Mouse (Mus musculus) myocyte (in vitro differentiated cells): ENCODE measurements around the gene Mad1l1. TPM values are rescaled to one million over a fixed set of nuclear protein-coding genes. Genes with fewer than 3 reads are reported as not detected.
"Not testable (repeated sequence)": the region's sequence is repeated elsewhere in the genome, so short reads cannot be mapped to it uniquely, and the experiment has no call there.

Source experiments
- H3K27me3 ChIP-seq: one replicate; pipeline ENCODE4 v1.6.1; 2011; ENCODE audit not compliant: control insufficient read depth, insufficient read depth, insufficient read length
- H3K36me3 ChIP-seq: one replicate; pipeline ENCODE4 v1.6.1; 2011; ENCODE audit not compliant: control insufficient read depth, insufficient read depth
- H3K4me2 ChIP-seq: one replicate; pipeline ENCODE4 v1.6.1; 2011; ENCODE audit warnings: low read depth, control low read depth
- H3K4me3 ChIP-seq: one replicate; pipeline ENCODE4 v1.5.1; 2011; ENCODE audit warnings: mild to moderate bottlenecking, control low read depth, moderate library complexity
- H3K79me2 ChIP-seq: one replicate; pipeline ENCODE4 v1.6.1; 2011; ENCODE audit not compliant: control insufficient read depth, insufficient read depth
- H3ac ChIP-seq: one replicate; pipeline ENCODE4 v1.6.1; 2011; ENCODE audit not compliant: control insufficient read depth, insufficient read length
- CEBPB ChIP-seq: IDR thresholded peaks from 2 replicates; pipeline ENCODE4 v1.6.1; 2011; ENCODE audit warnings: mild to moderate bottlenecking, moderate library complexity; ENCODE audit not compliant: poor library complexity, insufficient read depth, severe bottlenecking
- E2F4 ChIP-seq: IDR thresholded peaks from one replicate; pipeline ENCODE4 v1.6.1; 2011; ENCODE audit warnings: mild to moderate bottlenecking, control low read depth, moderate library complexity; ENCODE audit not compliant: insufficient read depth
- MAX ChIP-seq: IDR thresholded peaks from one replicate; pipeline ENCODE4 v1.6.1; 2011; ENCODE audit warnings: low read depth, mild to moderate bottlenecking, control low read depth
- MYOD1 ChIP-seq, 3 experiments: IDR thresholded peaks; one replicate each; pipeline ENCODE4 v1.6.1; 2011; ENCODE audit warnings: control low read depth in 2 of 3, low read depth in 2 of 3, mild to moderate bottlenecking in 2 of 3, moderate library complexity in 1 of 3; ENCODE audit not compliant: insufficient read length in 2 of 3, control insufficient read depth in 1 of 3
- MYOG ChIP-seq, 3 experiments: IDR thresholded peaks; one replicate each; pipeline ENCODE4 v1.6.1; 2011; ENCODE audit warnings: control low read depth in 2 of 3, low read depth in 2 of 3, mild to moderate bottlenecking in 2 of 3; ENCODE audit not compliant: insufficient read length in 2 of 3, control insufficient read depth in 1 of 3, insufficient read depth in 1 of 3
- POLR2A ChIP-seq: IDR thresholded peaks from one replicate; pipeline ENCODE4 v1.6.1; 2011; ENCODE audit warnings: low read depth, mild to moderate bottlenecking, control low read depth, moderate library complexity; ENCODE audit not compliant: insufficient read length
- POLR2AphosphoS2 ChIP-seq: IDR thresholded peaks from one replicate; pipeline ENCODE4 v1.6.1; 2011; ENCODE audit warnings: low read depth, control low read depth; ENCODE audit not compliant: insufficient read length
- REST ChIP-seq: IDR thresholded peaks from one replicate; pipeline ENCODE4 v1.6.1; 2011; ENCODE audit warnings: mild to moderate bottlenecking, control low read depth, moderate library complexity; ENCODE audit not compliant: insufficient read depth, insufficient read length
- SRF ChIP-seq: IDR thresholded peaks from one replicate; pipeline ENCODE4 v1.6.1; 2011; ENCODE audit warnings: low read depth; ENCODE audit not compliant: control insufficient read depth, insufficient read length
- TCF12 ChIP-seq: IDR thresholded peaks from one replicate; pipeline ENCODE4 v1.6.1; 2011; ENCODE audit warnings: mild to moderate bottlenecking, control low read depth; ENCODE audit not compliant: poor library complexity, insufficient read depth, severe bottlenecking
- TCF3 ChIP-seq: IDR thresholded peaks from one replicate; pipeline ENCODE4 v1.6.1; 2011; ENCODE audit warnings: low read depth, control low read depth; ENCODE audit not compliant: insufficient read length
- USF1 ChIP-seq: IDR thresholded peaks from one replicate; pipeline ENCODE4 v1.6.1; 2011; ENCODE audit warnings: low read depth, mild to moderate bottlenecking, control low read depth, moderate library complexity
- polyA plus RNA-seq: library from polyadenylated mRNA; unstranded; fragments of >200 nt; fragmentation: generic; extraction: Trizol; gene quantifications from one replicate; pipeline ENCODE4 v1.2.1, GENCODE M21; 2012; ENCODE audit warnings: missing spikeins

The Mad1l1 gene
- polyA plus RNA-seq, 1 experiment = 35.6 TPM

GRCm38 (mm10) chr5:140007656-140008522, 313.5 kb downstream of the Mad1l1 start:
- no peak overlapping the region for H3K4me2 ChIP-seq
- H3K4me3 ChIP-seq = no peak overlapping the region
- no peaks in the 10 kb centered on the region for H3K79me2 ChIP-seq
- no peaks in the 10 kb centered on the region for H3K27me3 ChIP-seq
- no peak for TF ChIP-seq CEBPB
- no peak for TF ChIP-seq SRF
- no peak for TF ChIP-seq MYOD1 (IDR thresholded peaks at IDR 0.05; ENCODE audit: control insufficient read depth in 1 of 3, insufficient read length in 2 of 3, low read depth in 2 of 3)
- no peak for TF ChIP-seq MYOG (IDR thresholded peaks at IDR 0.05; ENCODE audit: control insufficient read depth in 1 of 3, insufficient read depth in 1 of 3, insufficient read length in 2 of 3, low read depth in 2 of 3)
- TF ChIP-seq POLR2A = no peak
- TF ChIP-seq POLR2AphosphoS2 = no peak
- no peak for TF ChIP-seq REST
- TF ChIP-seq TCF3 = no peak
- no peak for TF ChIP-seq USF1
- no peak for TF ChIP-seq E2F4
- no peak for TF ChIP-seq TCF12
- no peak for TF ChIP-seq MAX
- H3K36me3 ChIP-seq = no peaks in the 10 kb centered on the region
- no peak overlapping the region for H3ac ChIP-seq

DNA sequence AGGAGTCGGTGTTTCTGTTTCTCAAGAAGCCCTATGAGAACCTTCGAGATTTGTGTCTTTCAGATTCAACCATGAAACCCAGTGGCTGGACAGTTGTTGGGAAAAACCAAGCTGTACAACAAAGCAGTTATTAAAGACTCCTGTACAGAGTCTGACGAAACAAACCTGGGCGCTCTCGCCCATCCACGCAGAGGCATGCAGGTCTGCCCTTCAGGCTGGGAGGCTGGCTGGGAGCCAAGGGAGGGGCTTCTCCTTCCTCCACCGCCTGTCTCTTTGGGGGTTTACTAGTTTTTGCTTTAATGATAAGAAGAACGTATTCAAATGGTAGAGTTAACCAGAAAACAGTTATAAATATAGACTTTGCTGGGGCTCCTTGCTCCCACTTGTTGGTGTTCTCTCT, 314.5 kb downstream of the Mad1l1 start:
- Histone ChIP-seq H3K27me3 (no peaks in the 10 kb centered on the region), H3K36me3 (no peaks in the 10 kb centered on the region), H3K4me2 (no peak overlapping the region), H3ac (no peak overlapping the region), H3K79me2 (no peaks in the 10 kb centered on the region), H3K4me3 (no peak overlapping the region)
- TF ChIP-seq REST = no peak
- no peak for TF ChIP-seq TCF3
- TF ChIP-seq MYOD1 (IDR thresholded peaks at IDR 0.05; ENCODE audit: control insufficient read depth in 1 of 3, insufficient read length in 2 of 3, low read depth in 2 of 3) = no peak
- TF ChIP-seq MYOG (IDR thresholded peaks at IDR 0.05; ENCODE audit: control insufficient read depth in 1 of 3, insufficient read depth in 1 of 3, insufficient read length in 2 of 3, low read depth in 2 of 3) = no peak
- no peak for TF ChIP-seq POLR2A
- TF ChIP-seq CEBPB = no peak
- no peak for TF ChIP-seq SRF
- TF ChIP-seq USF1 = no peak
- no peak for TF ChIP-seq POLR2AphosphoS2
- TF ChIP-seq TCF12 = no peak
- no peak for TF ChIP-seq MAX
- no peak for TF ChIP-seq E2F4

- H3ac ChIP-seq = no peak overlapping the region
- H3K4me2 ChIP-seq = no peak overlapping the region
- H3K4me3 ChIP-seq = no peak overlapping the region
- TF ChIP-seq TCF3 (no peak), CEBPB (no peak), SRF (no peak), POLR2AphosphoS2 (no peak), REST (no peak), E2F4 (no peak), POLR2A (no peak), USF1 (no peak), TCF12 (no peak)
- no peaks in the 10 kb centered on the region for H3K79me2 ChIP-seq
- no peaks in the 10 kb centered on the region for H3K36me3 ChIP-seq
- no peaks in the 10 kb centered on the region for H3K27me3 ChIP-seq
Measured at GRCm38 (mm10) chr5:140002541-140002940, 318.8 kb downstream of the Mad1l1 start.

GRCm38 (mm10) chr5:139998916-139999315, 322.4 kb downstream of the Mad1l1 start:
- Histone ChIP-seq H3ac (no peak overlapping the region), H3K4me2 (no peak overlapping the region), H3K4me3 (no peak overlapping the region), H3K36me3 (no peaks in the 10 kb centered on the region), H3K27me3 (peaks cover 10% of the 10 kb centered on the region), H3K79me2 (no peaks in the 10 kb centered on the region)
- TF ChIP-seq TCF12 (no peak), USF1 (no peak), MYOD1 (IDR thresholded peaks at IDR 0.05; ENCODE audit: control insufficient read depth in 1 of 3, insufficient read length in 2 of 3, low read depth in 2 of 3) (no peak), REST (no peak), SRF (no peak), CEBPB (no peak), POLR2AphosphoS2 (no peak), POLR2A (no peak), TCF3 (no peak), MAX (no peak), MYOG (IDR thresholded peaks at IDR 0.05; ENCODE audit: control insufficient read depth in 1 of 3, insufficient read depth in 1 of 3, insufficient read length in 2 of 3, low read depth in 2 of 3) (no peak), E2F4 (no peak)

DNA sequence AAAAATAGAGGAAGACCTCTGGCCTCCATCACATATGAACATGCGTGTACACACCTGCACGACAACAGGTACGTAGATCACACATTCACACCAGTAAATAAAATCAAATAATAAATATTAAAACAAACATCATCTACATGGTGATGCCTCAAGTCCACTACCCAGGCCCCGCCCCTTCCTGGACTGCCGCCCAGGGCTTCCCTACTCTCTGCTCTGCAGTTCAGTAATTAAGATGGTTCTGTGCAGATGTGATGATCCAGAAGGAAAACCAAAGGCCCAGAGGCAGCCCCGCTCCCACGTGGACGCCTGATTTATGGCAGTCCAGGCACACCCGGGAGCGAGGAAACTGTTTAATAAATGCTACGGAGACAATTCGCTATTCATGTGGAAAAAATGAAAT, 323.0 kb downstream of the Mad1l1 start:
- H3K4me3 ChIP-seq, H3K4me2 ChIP-seq, H3K36me3 ChIP-seq, H3ac ChIP-seq, H3K79me2 ChIP-seq: not testable (repeated sequence)
- H3K27me3 ChIP-seq = peaks cover 13% of the 10 kb centered on the region
